Mouse (Mus musculus): ENCODE measurements around the gene Tmem199.

Gene Tmem199

GRCm38 (mm10) chr11:78475289-78475688, 36.7 kb downstream of the Tmem199 start:
- no peak for DNase-seq (ENCODE audit: low read depth, low spot score)

GRCm38 (mm10) chr11:78471326-78472103, 40.5 kb downstream of the Tmem199 start:
- no peak for DNase-seq (ENCODE audit: low read depth, low spot score)

GRCm38 (mm10) chr11:78467932-78468331, 44.0 kb downstream of the Tmem199 start:
- DNase-seq (ENCODE audit: low read depth, low spot score), result no peak

GRCm38 (mm10) chr11:78467515-78467914, 44.5 kb downstream of the Tmem199 start:
- DNase-seq (ENCODE audit: low read depth, low spot score), result no peak

- no peak for DNase-seq (ENCODE audit: low read depth, low spot score)
Observed at GRCm38 (mm10) chr11:78466242-78466912, 45.6 kb downstream of the Tmem199 start.

- DNase-seq (ENCODE audit: low read depth, low spot score), result no peak
Observed at GRCm38 (mm10) chr11:78465568-78466180, 46.3 kb downstream of the Tmem199 start, which contains the start of gene Slc46a1. Gene Slc46a1, plus strand, starts transcription at chr11:78465697.

GRCm38 (mm10) chr11:78465116-78465515, 46.9 kb downstream of the Tmem199 start:
- DNase-seq (ENCODE audit: low read depth, low spot score), result no peak

GRCm38 (mm10) chr11:78463286-78464036, 48.5 kb downstream of the Tmem199 start:
- DNase-seq (ENCODE audit: low read depth, low spot score), result no peak

- no peak for DNase-seq (ENCODE audit: low read depth, low spot score)
Observed at GRCm38 (mm10) chr11:78462669-78463068, 49.3 kb downstream of the Tmem199 start.

GRCm38 (mm10) chr11:78461894-78462293, 50.1 kb downstream of the Tmem199 start:
- no peak for DNase-seq (ENCODE audit: low read depth, low spot score)

GRCm38 (mm10) chr11:78458740-78459139, 53.2 kb downstream of the Tmem199 start:
- no peak for DNase-seq (ENCODE audit: low read depth, low spot score)

All from retina, adult 2 months (tissue).